Mouse (Mus musculus) kidney, postnatal 0 days (tissue): ENCODE measurements around the gene Slc4a1. TPM values are rescaled to one million over a fixed set of nuclear protein-coding genes. Genes with fewer than 3 reads are reported as not detected.
A peak's percentile ranks its signal among the peaks of the same experiment; 100 is the strongest.

ENCODE experiments used
- ATAC-seq: fragments of 200-750 bp; cut with Nextera tagmentation; replicated peaks from 2 replicates; pipeline ENCODE4 v1.8.0; 2017; ENCODE audit warnings: low read depth, moderate number of reproducible peaks, moderate TSS enrichment, moderate library complexity; ENCODE audit not compliant: low FRiP score
- DNase-seq: peaks from one replicate; pipeline ENCODE4 v3.0.0-alpha.2; 2016; ENCODE audit warnings: low spot score
- H3K27ac ChIP-seq: fragments of 300-500 bp; sonication (generic); 2 replicates; pipeline ENCODE4 v1.5.1; 2014; ENCODE audit warnings: mild to moderate bottlenecking
- H3K27me3 ChIP-seq: fragments of 300-500 bp; sonication (generic); 2 replicates; pipeline ENCODE4 v1.6.1; 2014; ENCODE audit warnings: low read length, mixed read lengths; ENCODE audit not compliant: insufficient read depth
- H3K36me3 ChIP-seq: fragments of 300-500 bp; sonication (generic); 2 replicates; pipeline ENCODE4 v1.6.1; 2014; ENCODE audit warnings: low read length, mixed read lengths; ENCODE audit not compliant: insufficient read depth
- H3K4me1 ChIP-seq: fragments of 300-500 bp; sonication (generic); replicated peaks from 2 replicates; pipeline ENCODE4 v1.6.1; 2014; ENCODE audit warnings: antibody characterized with exemption, low read length, mixed read lengths; ENCODE audit not compliant: insufficient read depth
- H3K4me2 ChIP-seq: fragments of 300-500 bp; sonication (generic); 2 replicates; pipeline ENCODE4 v1.6.1; 2014; ENCODE audit warnings: mild to moderate bottlenecking, low read length, moderate library complexity, mixed read lengths
- H3K4me3 ChIP-seq: fragments of 300-500 bp; sonication (generic); replicated peaks from 2 replicates; pipeline ENCODE4 v1.5.1; 2014; ENCODE audit warnings: low read depth, low read length
- H3K9ac ChIP-seq: fragments of 300-500 bp; sonication (generic); 2 replicates; pipeline ENCODE4 v1.6.1; 2014; ENCODE audit warnings: low read depth, low read length
- H3K9me3 ChIP-seq: fragments of 300-500 bp; sonication (generic); replicated peaks from 2 replicates; pipeline ENCODE4 v1.6.1; 2016; ENCODE audit warnings: low read length, inconsistent platforms, mixed read lengths
- CTCF ChIP-seq: IDR thresholded peaks from 2 replicates; pipeline ENCODE4 v1.5.1; 2016; ENCODE audit warnings: antibody characterized with exemption, low read depth, mild to moderate bottlenecking, moderate library complexity
- WGBS: fragments of 180-500 bp; shearing (Covaris S2); extraction: QIAGEN DNeasy Blood & Tissue Kit; methylation state at CpG from one replicate; pipeline ENCODE4 v1.1.7; 2014; 5-methylcytosine and 5-hydroxymethylcytosine counted together
- polyA plus RNA-seq: library from polyadenylated mRNA; unstranded; fragments of >200 nt; fragmentation: Nextera tagmentation; extraction: Ambion mirVana; gene quantifications from 2 replicates; pipeline ENCODE4 v1.2.1, GENCODE M21; 2015

The Slc4a1 gene
- polyA plus RNA-seq, 1 experiment from 2014 or later = 7.4 TPM

GRCm38 (mm10) chr11:102406401-102406800 lies 40.4 kb upstream of the Slc4a1 start:
- Histone ChIP-seq H3K4me2 (peak overlapping the region; percentile 61), H3K27ac (peak overlapping the region; percentile 92), H3K9ac (peak overlapping the region; percentile 73), H3K4me1 (peaks cover 13% of the 10 kb centered on the region), H3K27me3 (no peaks in the 10 kb centered on the region), H3K36me3 (peaks cover 27% of the 10 kb centered on the region), H3K9me3 (no peaks in the 10 kb centered on the region), H3K4me3 (peak overlapping the region; percentile 62)
- WGBS = 10% methylated on average over 3 of the region's 3 CpGs
- TF ChIP-seq CTCF = no peak
- ATAC-seq (no peak), DNase-seq (no peak)

- Histone ChIP-seq H3K4me1 (peaks cover 13% of the 10 kb centered on the region), H3K27ac (no peak overlapping the region), H3K9me3 (no peaks in the 10 kb centered on the region), H3K9ac (0 out of 2 replicates have a peak overlapping the region, but pooled peaks have one; percentile 73), H3K27me3 (no peaks in the 10 kb centered on the region), H3K36me3 (peaks cover 27% of the 10 kb centered on the region), H3K4me2 (peak overlapping the region; percentile 61), H3K4me3 (peak overlapping the region; percentile 62; the same call in 1 of the 2 replicates)
- 86% methylated on average over 11 of the region's 11 CpGs for WGBS
- TF ChIP-seq CTCF = no peak
- DNase-seq (no peak), ATAC-seq (no peak)
Measured at GRCm38 (mm10) chr11:102405544-102406285, 39.7 kb upstream of the Slc4a1 start.

DNA sequence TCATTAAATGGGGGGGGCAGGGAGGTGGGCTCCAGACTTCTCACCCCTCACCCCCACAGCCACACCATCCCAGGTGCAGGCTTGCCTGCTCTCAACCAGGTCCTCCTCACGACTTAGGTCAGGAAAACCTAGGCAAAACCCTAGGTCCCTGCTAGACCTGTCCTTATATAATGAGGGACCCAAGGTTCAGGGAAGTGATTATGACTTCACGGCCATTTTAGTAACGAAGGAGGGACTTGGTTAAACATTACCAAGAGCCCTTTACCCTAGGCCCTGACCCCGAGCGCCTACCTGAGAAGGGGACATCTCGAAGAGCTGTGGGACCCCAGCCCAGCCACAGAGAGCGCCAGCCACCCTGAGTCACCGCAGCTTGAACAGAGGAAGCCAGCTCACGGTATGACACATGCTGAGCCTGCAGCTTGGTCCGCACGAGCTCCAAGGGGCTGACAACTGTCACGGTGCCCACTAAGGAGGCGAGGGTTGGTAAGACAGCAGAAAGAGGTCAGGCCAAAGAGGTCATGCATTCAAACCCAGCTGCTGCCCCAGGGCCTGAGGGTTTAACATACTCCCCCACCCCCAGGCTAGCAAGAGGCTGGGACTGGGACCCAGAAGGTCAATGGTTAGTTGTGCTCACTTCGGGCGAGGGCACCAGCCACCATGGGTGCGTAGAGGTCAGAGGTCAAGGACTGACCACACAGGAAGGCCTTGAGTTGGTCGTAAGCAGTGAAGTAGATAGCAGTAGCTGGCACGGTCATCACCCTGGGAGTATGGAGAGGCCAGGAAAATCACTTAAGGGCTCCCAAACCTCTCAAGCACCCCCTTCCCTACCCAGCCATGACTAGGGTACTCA lies 38.4 kb upstream of the Slc4a1 start:
- Histone ChIP-seq H3K4me3 (no peak overlapping the region), H3K4me2 (no peak overlapping the region), H3K27me3 (peaks cover 6% of the 10 kb centered on the region; the same call in 1 of the 2 replicates), H3K27ac (no peak overlapping the region), H3K9ac (no peak overlapping the region), H3K4me1 (peaks cover 21% of the 10 kb centered on the region), H3K9me3 (no peaks in the 10 kb centered on the region), H3K36me3 (peaks cover 27% of the 10 kb centered on the region)
- 73% methylated on average over 18 of the region's 18 CpGs for WGBS
- ATAC-seq (no peak), DNase-seq (no peak)
- TF ChIP-seq CTCF = no peak

- H3K4me3 ChIP-seq = no peak overlapping the region
- DNase-seq (no peak), ATAC-seq (no peak)
- H3K27ac ChIP-seq = no peak overlapping the region
- peaks cover 27% of the 10 kb centered on the region for H3K36me3 ChIP-seq
- no peak overlapping the region for H3K9ac ChIP-seq
- H3K27me3 ChIP-seq = peaks cover 8% of the 10 kb centered on the region; the same call in 1 of the 2 replicates
- H3K4me1 ChIP-seq = peaks cover 21% of the 10 kb centered on the region
- H3K4me2 ChIP-seq = no peak overlapping the region
- WGBS = 93% methylated on average over 11 of the region's 11 CpGs
- no peaks in the 10 kb centered on the region for H3K9me3 ChIP-seq
- TF ChIP-seq CTCF = no peak
Measured at GRCm38 (mm10) chr11:102403657-102404056, 37.7 kb upstream of the Slc4a1 start.

GRCm38 (mm10) chr11:102401898-102402500 lies 36.0 kb upstream of the Slc4a1 start:
- peaks cover 11% of the 10 kb centered on the region; the same call in 1 of the 2 replicates for H3K27me3 ChIP-seq
- H3K9ac ChIP-seq = no peak overlapping the region
- H3K4me1 ChIP-seq = peaks cover 21% of the 10 kb centered on the region
- no peak overlapping the region for H3K4me3 ChIP-seq
- H3K4me2 ChIP-seq = no peak overlapping the region
- peaks cover 27% of the 10 kb centered on the region for H3K36me3 ChIP-seq
- no peaks in the 10 kb centered on the region for H3K9me3 ChIP-seq
- no peak for TF ChIP-seq CTCF
- 56% methylated on average over 12 of the region's 12 CpGs for WGBS
- DNase-seq (no peak), ATAC-seq (no peak)
- H3K27ac ChIP-seq = no peak overlapping the region

DNA sequence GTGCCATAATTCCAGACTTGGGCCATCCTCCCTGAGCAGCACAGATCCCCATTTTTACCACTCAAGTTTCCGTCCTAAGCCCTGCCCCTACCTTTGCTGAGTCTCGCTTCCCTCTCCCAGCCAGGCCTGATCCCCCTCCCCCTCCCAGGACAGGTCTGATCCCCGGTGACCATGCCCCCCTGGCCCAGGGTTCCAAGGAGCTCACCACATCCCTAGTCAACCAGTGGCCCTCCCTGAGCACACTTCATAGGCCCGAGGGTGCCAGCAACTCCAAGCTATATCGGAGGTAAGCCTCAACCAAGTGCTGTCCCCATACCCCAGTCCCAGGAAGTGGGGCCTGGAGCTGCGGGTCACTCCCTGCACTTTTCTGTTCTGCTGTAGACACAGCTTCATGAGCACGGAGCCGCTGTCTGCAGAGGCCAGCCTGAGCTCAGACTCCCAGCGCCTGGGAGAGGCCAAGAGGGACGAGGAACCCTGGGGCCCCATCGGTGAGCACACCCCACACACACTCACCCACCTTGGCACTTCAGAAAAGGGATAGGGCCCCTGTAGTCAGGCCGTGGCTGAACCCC lies 34.6 kb upstream of the Slc4a1 start:
- no peaks in the 10 kb centered on the region for H3K9me3 ChIP-seq
- H3K4me3 ChIP-seq = no peak overlapping the region
- peaks cover 11% of the 10 kb centered on the region; the same call in 1 of the 2 replicates for H3K27me3 ChIP-seq
- DNase-seq (no peak), ATAC-seq (no peak)
- no peak overlapping the region for H3K9ac ChIP-seq
- WGBS = 32% methylated on average over 12 of the region's 12 CpGs
- H3K4me1 ChIP-seq = peaks cover 14% of the 10 kb centered on the region
- H3K4me2 ChIP-seq = no peak overlapping the region
- peaks cover 27% of the 10 kb centered on the region for H3K36me3 ChIP-seq
- no peak for TF ChIP-seq CTCF
- H3K27ac ChIP-seq = no peak overlapping the region
